Mouse (Mus musculus) forebrain, embryonic 15.5 days (tissue): ENCODE results near the gene Prkca. TPM values are rescaled to one million over a fixed set of nuclear protein-coding genes. Genes with fewer than 3 reads are reported as not detected.

Source experiments
- ATAC-seq: fragments of 200-750 bp; cut with Nextera tagmentation; replicated peaks from 2 replicates; pipeline ENCODE4 v1.8.0; 2017; ENCODE audit warnings: mild to moderate bottlenecking, moderate TSS enrichment, moderate library complexity
- H3K27ac ChIP-seq: fragments of 300-500 bp; sonication (generic); replicated peaks from 2 replicates; pipeline ENCODE4 v1.5.1; 2015; ENCODE audit warnings: mild to moderate bottlenecking, inconsistent platforms
- H3K27me3 ChIP-seq: fragments of 300-500 bp; sonication (generic); 2 replicates; pipeline ENCODE4 v1.6.1; 2015; ENCODE audit warnings: inconsistent platforms
- H3K36me3 ChIP-seq: fragments of 300-500 bp; sonication (generic); 2 replicates; pipeline ENCODE4 v1.6.1; 2015; ENCODE audit warnings: mild to moderate bottlenecking, inconsistent platforms
- H3K4me1 ChIP-seq: fragments of 300-500 bp; sonication (generic); 2 replicates; pipeline ENCODE4 v1.6.1; 2015; ENCODE audit warnings: inconsistent platforms
- H3K4me2 ChIP-seq: fragments of 300-500 bp; sonication (generic); replicated peaks from 2 replicates; pipeline ENCODE4 v1.6.1; 2015; ENCODE audit warnings: mild to moderate bottlenecking, inconsistent platforms
- H3K4me3 ChIP-seq: fragments of 300-500 bp; sonication (generic); 2 replicates; pipeline ENCODE4 v1.5.1; 2015; ENCODE audit warnings: mild to moderate bottlenecking, inconsistent platforms
- H3K9ac ChIP-seq: fragments of 300-500 bp; sonication (generic); replicated peaks from 2 replicates; pipeline ENCODE4 v1.6.1; 2015; ENCODE audit warnings: mild to moderate bottlenecking, inconsistent platforms
- H3K9me3 ChIP-seq: fragments of 300-500 bp; sonication (generic); 2 replicates; pipeline ENCODE4 v1.6.1; 2016; ENCODE audit warnings: inconsistent platforms
- WGBS: fragments of 180-500 bp; shearing (Covaris S2); methylation state at CpG from one replicate; pipeline ENCODE4 v1.1.7; 2015; ENCODE audit warnings: mixed read lengths; 5-methylcytosine and 5-hydroxymethylcytosine counted together
- polyA plus RNA-seq: library from polyadenylated mRNA; unstranded; fragments of >200 nt; fragmentation: Nextera tagmentation; extraction: Ambion mirVana; gene quantifications from 2 replicates; pipeline ENCODE4 v1.2.1, GENCODE M21; 2015

The Prkca gene
- polyA plus RNA-seq, 1 experiment from 2014 or later, result 8.0 TPM

- Histone ChIP-seq H3K4me1 (peaks cover 23% of the 10 kb centered on the region), H3K4me3 (no peak overlapping the region), H3K4me2 (no peak overlapping the region), H3K9me3 (no peaks in the 10 kb centered on the region), H3K9ac (no peak overlapping the region), H3K27ac (no peak overlapping the region), H3K27me3 (no peaks in the 10 kb centered on the region), H3K36me3 (no peaks in the 10 kb centered on the region)
- WGBS, result 98% methylated on average over 2 of the region's 2 CpGs
- no peak for ATAC-seq
Measured at GRCm38 (mm10) chr11:108206602-108207001, 137.1 kb downstream of the Prkca start.

GRCm38 (mm10) chr11:108204895-108205248, 138.9 kb downstream of the Prkca start:
- peak; percentile 53; the same call in 1 of the 2 replicates for ATAC-seq
- 6% methylated on average over 5 of the region's 5 CpGs for WGBS
- Histone ChIP-seq H3K27me3 (no peaks in the 10 kb centered on the region), H3K4me3 (no peak overlapping the region), H3K4me1 (peaks cover 23% of the 10 kb centered on the region), H3K27ac (peak overlapping the region; percentile 56), H3K36me3 (no peaks in the 10 kb centered on the region), H3K9ac (no peak overlapping the region), H3K4me2 (no peak overlapping the region), H3K9me3 (no peaks in the 10 kb centered on the region)

GRCm38 (mm10) chr11:108204202-108204894, 139.4 kb downstream of the Prkca start:
- no peaks in the 10 kb centered on the region for H3K36me3 ChIP-seq
- no peak overlapping the region for H3K9ac ChIP-seq
- H3K4me1 ChIP-seq, result peaks cover 23% of the 10 kb centered on the region
- H3K4me2 ChIP-seq, result no peak overlapping the region
- 26% methylated on average over 7 of the region's 7 CpGs for WGBS
- peak overlapping the region; percentile 56 for H3K27ac ChIP-seq
- H3K4me3 ChIP-seq, result no peak overlapping the region
- no peaks in the 10 kb centered on the region for H3K27me3 ChIP-seq
- no peaks in the 10 kb centered on the region for H3K9me3 ChIP-seq
- ATAC-seq, result peak; percentile 46; the same call in 1 of the 2 replicates

- WGBS, result 86% methylated on average over 7 of the region's 7 CpGs
Measured at GRCm38 (mm10) chr11:108202835-108203234, 140.9 kb downstream of the Prkca start.

GRCm38 (mm10) chr11:108200679-108201586, 142.8 kb downstream of the Prkca start:
- Histone ChIP-seq H3K4me2 (no peak overlapping the region), H3K9ac (no peak overlapping the region), H3K27me3 (no peaks in the 10 kb centered on the region), H3K36me3 (no peaks in the 10 kb centered on the region), H3K4me1 (peaks cover 29% of the 10 kb centered on the region), H3K27ac (no peak overlapping the region), H3K4me3 (no peak overlapping the region), H3K9me3 (no peaks in the 10 kb centered on the region)
- 77% methylated on average over 15 of the region's 15 CpGs for WGBS
- no peak for ATAC-seq

More at GRCm38 (mm10) chr11:108202835-108203234, 140.9 kb downstream of the Prkca start:
- Histone ChIP-seq H3K4me1 (peaks cover 24% of the 10 kb centered on the region), H3K9ac (no peak overlapping the region), H3K9me3 (no peaks in the 10 kb centered on the region), H3K27me3 (no peaks in the 10 kb centered on the region), H3K27ac (no peak overlapping the region), H3K36me3 (no peaks in the 10 kb centered on the region), H3K4me2 (no peak overlapping the region), H3K4me3 (no peak overlapping the region)
- no peak for ATAC-seq

- no peak overlapping the region for H3K27ac ChIP-seq
- 87% methylated on average over 4 of the region's 4 CpGs for WGBS
- no peaks in the 10 kb centered on the region for H3K36me3 ChIP-seq
- ATAC-seq, result no peak
- no peak overlapping the region for H3K4me2 ChIP-seq
- H3K4me3 ChIP-seq, result no peak overlapping the region
- H3K4me1 ChIP-seq, result peaks cover 23% of the 10 kb centered on the region
- H3K9me3 ChIP-seq, result no peaks in the 10 kb centered on the region
- no peaks in the 10 kb centered on the region for H3K27me3 ChIP-seq
- no peak overlapping the region for H3K9ac ChIP-seq
Measured at GRCm38 (mm10) chr11:108199429-108199985, 144.2 kb downstream of the Prkca start.

GRCm38 (mm10) chr11:108198592-108198991, 145.1 kb downstream of the Prkca start:
- Histone ChIP-seq H3K9me3 (no peaks in the 10 kb centered on the region), H3K4me1 (peaks cover 14% of the 10 kb centered on the region), H3K4me3 (no peak overlapping the region), H3K36me3 (no peaks in the 10 kb centered on the region), H3K27me3 (no peaks in the 10 kb centered on the region), H3K9ac (no peak overlapping the region), H3K4me2 (no peak overlapping the region), H3K27ac (no peak overlapping the region)
- 61% methylated on average over 5 of the region's 5 CpGs for WGBS
- no peak for ATAC-seq

GRCm38 (mm10) chr11:108197427-108198218, 146.1 kb downstream of the Prkca start:
- Histone ChIP-seq H3K36me3 (no peaks in the 10 kb centered on the region), H3K4me2 (no peak overlapping the region), H3K27ac (no peak overlapping the region), H3K4me1 (peaks cover 10% of the 10 kb centered on the region), H3K9ac (no peak overlapping the region), H3K27me3 (no peaks in the 10 kb centered on the region), H3K4me3 (no peak overlapping the region), H3K9me3 (no peaks in the 10 kb centered on the region)
- no peak for ATAC-seq
- WGBS, result 72% methylated on average over 9 of the region's 9 CpGs

GRCm38 (mm10) chr11:108196796-108197195, 146.9 kb downstream of the Prkca start:
- WGBS, result 89% methylated on average over 3 of the region's 3 CpGs
- Histone ChIP-seq H3K27ac (no peak overlapping the region), H3K4me2 (no peak overlapping the region), H3K9me3 (no peaks in the 10 kb centered on the region), H3K27me3 (no peaks in the 10 kb centered on the region), H3K4me1 (peaks cover 10% of the 10 kb centered on the region), H3K9ac (no peak overlapping the region), H3K36me3 (no peaks in the 10 kb centered on the region), H3K4me3 (no peak overlapping the region)
- no peak for ATAC-seq

- H3K4me1 ChIP-seq, result no peaks in the 10 kb centered on the region
- no peak for ATAC-seq
- H3K27me3 ChIP-seq, result no peaks in the 10 kb centered on the region
- 93% methylated on average over 6 of the region's 6 CpGs for WGBS
- H3K4me2 ChIP-seq, result no peak overlapping the region
- no peak overlapping the region for H3K4me3 ChIP-seq
- no peaks in the 10 kb centered on the region for H3K9me3 ChIP-seq
- no peak overlapping the region for H3K9ac ChIP-seq
- no peak overlapping the region for H3K27ac ChIP-seq
- H3K36me3 ChIP-seq, result no peaks in the 10 kb centered on the region
Measured at GRCm38 (mm10) chr11:108190298-108190697, 153.4 kb downstream of the Prkca start.

- no peaks in the 10 kb centered on the region for H3K9me3 ChIP-seq
- H3K4me3 ChIP-seq, result no peak overlapping the region
- no peaks in the 10 kb centered on the region for H3K4me1 ChIP-seq
- WGBS, result 86% methylated on average over 3 of the region's 3 CpGs
- no peak overlapping the region for H3K9ac ChIP-seq
- no peak overlapping the region for H3K27ac ChIP-seq
- no peaks in the 10 kb centered on the region for H3K27me3 ChIP-seq
- H3K4me2 ChIP-seq, result no peak overlapping the region
- no peaks in the 10 kb centered on the region for H3K36me3 ChIP-seq
- no peak for ATAC-seq
Measured at GRCm38 (mm10) chr11:108189362-108189761, 154.4 kb downstream of the Prkca start.
